Mouse (Mus musculus) kidney, embryonic 14.5 days (tissue): ENCODE results near the gene Zc3h10. TPM values are rescaled to one million over a fixed set of nuclear protein-coding genes. Genes with fewer than 3 reads are reported as not detected.
"Not testable (repeated sequence)": the region's sequence is repeated elsewhere in the genome, so short reads cannot be mapped to it uniquely, and the experiment has no call there.

Source experiments
- ATAC-seq: fragments of 200-750 bp; cut with Nextera tagmentation; 2 replicates; pipeline ENCODE4 v1.8.0; 2017; ENCODE audit warnings: moderate number of reproducible peaks, mild to moderate bottlenecking, moderate TSS enrichment, moderate library complexity; ENCODE audit not compliant: low FRiP score, low TSS enrichment
- H3K27ac ChIP-seq: fragments of 300-500 bp; sonication (generic); 2 replicates; pipeline ENCODE4 v1.5.1; 2014; ENCODE audit warnings: low read depth, mild to moderate bottlenecking, low read length, moderate library complexity, mixed read lengths
- H3K27me3 ChIP-seq: fragments of 300-500 bp; sonication (generic); 2 replicates; pipeline ENCODE4 v1.6.1; 2014; ENCODE audit warnings: mild to moderate bottlenecking, low read length; ENCODE audit not compliant: control insufficient read depth, insufficient read depth
- H3K36me3 ChIP-seq: fragments of 300-500 bp; sonication (generic); 2 replicates; pipeline ENCODE4 v1.6.1; 2014; ENCODE audit warnings: low read length, mixed read lengths; ENCODE audit not compliant: control insufficient read depth, insufficient read depth
- H3K4me1 ChIP-seq: fragments of 300-500 bp; sonication (generic); 2 replicates; pipeline ENCODE4 v1.6.1; 2014; ENCODE audit warnings: low read length, mixed read lengths; ENCODE audit not compliant: control insufficient read depth, insufficient read depth
- H3K4me2 ChIP-seq: fragments of 300-500 bp; sonication (generic); replicated peaks from 2 replicates; pipeline ENCODE4 v1.6.1; 2014; ENCODE audit warnings: low read depth, mild to moderate bottlenecking, low read length
- H3K4me3 ChIP-seq: fragments of 300-500 bp; sonication (generic); 2 replicates; pipeline ENCODE4 v1.5.1; 2014; ENCODE audit warnings: mild to moderate bottlenecking, low read length
- H3K9ac ChIP-seq: fragments of 300-500 bp; sonication (generic); 2 replicates; pipeline ENCODE4 v1.6.1; 2014; ENCODE audit warnings: low read depth, mild to moderate bottlenecking, low read length, moderate library complexity
- H3K9me3 ChIP-seq: fragments of 300-500 bp; sonication (generic); 2 replicates; pipeline ENCODE4 v1.6.1; 2016; ENCODE audit warnings: low read length; ENCODE audit not compliant: control insufficient read depth
- WGBS: fragments of 180-500 bp; shearing (Covaris S2); extraction: QIAGEN DNeasy Blood & Tissue Kit; methylation state at CpG from one replicate; pipeline ENCODE4 v1.1.7; 2014; 5-methylcytosine and 5-hydroxymethylcytosine counted together
- microRNA-seq: library from miRNA; unstranded; fragments of <30 nt; microRNA quantifications from one replicate; pipeline ENCODE4, GENCODE M21; 2016
- polyA plus RNA-seq: library from polyadenylated mRNA; unstranded; fragments of >200 nt; fragmentation: Nextera tagmentation; extraction: Ambion mirVana; gene quantifications from 2 replicates; pipeline ENCODE4 v1.2.1, GENCODE M21; 2014

Zc3h10 gene
- polyA plus RNA-seq, 1 experiment from 2014 or later, result 13.5 TPM

- Histone ChIP-seq H3K36me3 (peaks cover 35% of the 10 kb centered on the region), H3K4me1 (peaks cover 30% of the 10 kb centered on the region), H3K9me3 (no peaks in the 10 kb centered on the region), H3K27ac (peak overlapping the region; percentile 93), H3K27me3 (no peaks in the 10 kb centered on the region), H3K9ac (peak overlapping the region; percentile 85), H3K4me2 (peak overlapping the region; percentile 87), H3K4me3 (peak overlapping the region; percentile 80)
- under 1% methylated on average over 12 of the region's 12 CpGs for WGBS
- peak; percentile 29 for ATAC-seq
Measured at GRCm38 (mm10) chr10:128493319-128493694, 54.3 kb downstream of the Zc3h10 start.

GRCm38 (mm10) chr10:128492633-128493311 lies 54.8 kb downstream of the Zc3h10 start:
- H3K4me1 ChIP-seq, result peaks cover 28% of the 10 kb centered on the region
- peak overlapping the region; percentile 93 for H3K27ac ChIP-seq
- 22% methylated on average over 12 of the region's 12 CpGs for WGBS
- peaks cover 41% of the 10 kb centered on the region for H3K36me3 ChIP-seq
- H3K27me3 ChIP-seq, result no peaks in the 10 kb centered on the region
- H3K9me3 ChIP-seq, result no peaks in the 10 kb centered on the region
- H3K4me2 ChIP-seq, result peak overlapping the region; percentile 87
- peak overlapping the region; percentile 85 for H3K9ac ChIP-seq
- H3K4me3 ChIP-seq, result peak overlapping the region; percentile 80
- peak; percentile 50 for ATAC-seq

- Histone ChIP-seq H3K9ac (peak overlapping the region; percentile 85; the same call in 1 of the 2 replicates), H3K27ac (peak overlapping the region; percentile 93; the same call in 1 of the 2 replicates), H3K4me3 (peak overlapping the region; percentile 80), H3K4me2 (peak overlapping the region; percentile 87), H3K4me1 (peaks cover 22% of the 10 kb centered on the region), H3K36me3 (peaks cover 48% of the 10 kb centered on the region)
- 41% methylated on average over 7 of the region's 8 CpGs for WGBS
- not testable (repeated sequence) for ATAC-seq, H3K9me3 ChIP-seq, H3K27me3 ChIP-seq
Measured at GRCm38 (mm10) chr10:128492051-128492450, 55.5 kb downstream of the Zc3h10 start.

Small RNA genes within 50 kb of the gene (microRNA-seq; reads per million reads assigned to microRNA genes)
- gene Gm47275, result not detected
- gene Mir6916, result not detected
- gene Mir6917, result not detected

Other genes with a start within 250 kb of the Zc3h10 start
- 0.24 and 0.29 TPM in 2 replicates for gene Il23a, start 249.0 kb downstream of the Zc3h10 start, polyA plus RNA-seq
- 32.6 and 44.0 TPM in 2 replicates for gene Pan2, start 244.4 kb downstream of the Zc3h10 start, polyA plus RNA-seq
- 347 and 389 TPM in 2 replicates for gene Cnpy2, start 225.3 kb downstream of the Zc3h10 start, polyA plus RNA-seq
- gene Cs, start 210.0 kb downstream of the Zc3h10 start, polyA plus RNA-seq, result 135 and 225 TPM in 2 replicates
- 15.5 and 18.6 TPM in 2 replicates for gene Coq10a, start 178.8 kb downstream of the Zc3h10 start, polyA plus RNA-seq
- 12.7 and 19.3 TPM in 2 replicates for gene Ankrd52, start 170.7 kb downstream of the Zc3h10 start, polyA plus RNA-seq
- gene Slc39a5, start 146.5 kb downstream of the Zc3h10 start, polyA plus RNA-seq, result 15.1 and 22.6 TPM in 2 replicates
- 87.8 and 103 TPM in 2 replicates for gene Nabp2, start 136.3 kb downstream of the Zc3h10 start, polyA plus RNA-seq
- gene Rnf41, start 136.1 kb downstream of the Zc3h10 start, polyA plus RNA-seq, result 35.6 and 36.4 TPM in 2 replicates
- gene Smarcc2, start 88.5 kb downstream of the Zc3h10 start, polyA plus RNA-seq, result 64.8 and 96.7 TPM in 2 replicates
- gene Myl6, start 53.6 kb downstream of the Zc3h10 start, polyA plus RNA-seq, result 921 and 980 TPM in 2 replicates
- gene Myl6b, start 49.1 kb downstream of the Zc3h10 start, polyA plus RNA-seq, result 3.2 and 3.5 TPM in 2 replicates
- 9.9 and 16.1 TPM in 2 replicates for gene Esyt1, start 21.9 kb downstream of the Zc3h10 start, polyA plus RNA-seq
- gene Rpl41, start 1.5 kb upstream of the Zc3h10 start, polyA plus RNA-seq, result 4,683 and 5,796 TPM in 2 replicates
- gene Pa2g4, start 18.2 kb upstream of the Zc3h10 start, polyA plus RNA-seq, result 237 and 254 TPM in 2 replicates
- 5.1 and 11.8 TPM in 2 replicates for gene Erbb3, start 41.9 kb upstream of the Zc3h10 start, polyA plus RNA-seq
- gene Rps26, start 79.0 kb upstream of the Zc3h10 start, polyA plus RNA-seq, result 1,019 and 1,352 TPM in 2 replicates
- gene Ikzf4, start 98.2 kb upstream of the Zc3h10 start, polyA plus RNA-seq, result 1.8 and 2.8 TPM in 2 replicates
- gene Suox, start 126.3 kb upstream of the Zc3h10 start, polyA plus RNA-seq, result 6.8 and 10.1 TPM in 2 replicates
- gene Rab5b, start 148.5 kb upstream of the Zc3h10 start, polyA plus RNA-seq, result 34.9 and 54.6 TPM in 2 replicates
- gene Pmel, start 156.4 kb upstream of the Zc3h10 start, polyA plus RNA-seq, result 1.0 and 2.6 TPM in 2 replicates
- 98.1 and 103 TPM in 2 replicates for gene Cdk2, start 157.3 kb upstream of the Zc3h10 start, polyA plus RNA-seq
- gene Dgka, start 197.1 kb upstream of the Zc3h10 start, polyA plus RNA-seq, result 4.1 and 4.7 TPM in 2 replicates
- gene Pym1, start 200.1 kb upstream of the Zc3h10 start, polyA plus RNA-seq, result 41.3 and 55.4 TPM in 2 replicates
- 0.24 and 0.60 TPM in 2 replicates for gene Mmp19, start 243.1 kb upstream of the Zc3h10 start, polyA plus RNA-seq